Mouse (Mus musculus) testis, adult 2 months (tissue): ENCODE measurements around the gene Acox3.

Experiments
- CTCF ChIP-seq: fragments of 200-500 bp; IDR thresholded peaks from 2 replicates; pipeline ENCODE4 v1.5.1; 2012; ENCODE audit warnings: low read depth, mild to moderate bottlenecking, inconsistent platforms, low read length, moderate library complexity; ENCODE audit not compliant: control insufficient read depth, insufficient read depth, insufficient replicate concordance
- POLR2A ChIP-seq: fragments of 200-500 bp; IDR thresholded peaks from 2 replicates; pipeline ENCODE4 v1.6.1; 2012; ENCODE audit warnings: low read depth, mild to moderate bottlenecking, inconsistent platforms, low read length, moderate library complexity; ENCODE audit not compliant: control insufficient read depth

GRCm38 (mm10) chr5:35643401-35644048 is 60.7 kb downstream of the Acox3 start:
- TF ChIP-seq CTCF (no peak), POLR2A (no peak)
